Mouse (Mus musculus) neural tube, embryonic 14.5 days (tissue): ENCODE measurements around the gene Nlrx1. TPM values are rescaled to one million over a fixed set of nuclear protein-coding genes. Genes with fewer than 3 reads are reported as not detected.
A peak's percentile ranks its signal among the peaks of the same experiment; 100 is the strongest.

Source experiments
- ATAC-seq: fragments of 200-750 bp; cut with Nextera tagmentation; 2 replicates; pipeline ENCODE4 v1.8.0; 2017; ENCODE audit warnings: low read depth, mild to moderate bottlenecking, moderate TSS enrichment, moderate library complexity
- H3K27ac ChIP-seq: fragments of 300-500 bp; sonication (generic); 2 replicates; pipeline ENCODE4 v1.5.1; 2014; ENCODE audit warnings: low read depth, mild to moderate bottlenecking, control low read depth, low read length, moderate library complexity, mixed read lengths
- H3K27me3 ChIP-seq: fragments of 300-500 bp; sonication (generic); 2 replicates; pipeline ENCODE4 v1.6.1; 2014; ENCODE audit warnings: low read length; ENCODE audit not compliant: control insufficient read depth, insufficient read depth
- H3K36me3 ChIP-seq: fragments of 300-500 bp; sonication (generic); 2 replicates; pipeline ENCODE4 v1.6.1; 2014; ENCODE audit warnings: low read length, mixed read lengths; ENCODE audit not compliant: control insufficient read depth, insufficient read depth
- H3K4me1 ChIP-seq: fragments of 300-500 bp; sonication (generic); 2 replicates; pipeline ENCODE4 v1.6.1; 2014; ENCODE audit warnings: low read length; ENCODE audit not compliant: control insufficient read depth, insufficient read depth
- H3K4me2 ChIP-seq: fragments of 300-500 bp; sonication (generic); 2 replicates; pipeline ENCODE4 v1.6.1; 2014; ENCODE audit warnings: mild to moderate bottlenecking, low read depth, low read length, control low read depth
- H3K4me3 ChIP-seq: fragments of 300-500 bp; sonication (generic); 2 replicates; pipeline ENCODE4 v1.5.1; 2014; ENCODE audit warnings: low read depth, low read length, control low read depth, mixed read lengths
- H3K9ac ChIP-seq: fragments of 300-500 bp; sonication (generic); replicated peaks from 2 replicates; pipeline ENCODE4 v1.6.1; 2014; ENCODE audit warnings: low read depth, mild to moderate bottlenecking, control low read depth, low read length, mixed read lengths
- H3K9me3 ChIP-seq: fragments of 300-500 bp; sonication (generic); 2 replicates; pipeline ENCODE4 v1.6.1; 2016; ENCODE audit warnings: low read length; ENCODE audit not compliant: control insufficient read depth
- WGBS: fragments of 180-500 bp; shearing (Covaris S2); extraction: QIAGEN DNeasy Blood & Tissue Kit; methylation state at CpG from one replicate; pipeline ENCODE4 v1.1.7; 2014; 5-methylcytosine and 5-hydroxymethylcytosine counted together
- polyA plus RNA-seq: library from polyadenylated mRNA; unstranded; fragments of >200 nt; fragmentation: Nextera tagmentation; extraction: Ambion mirVana; gene quantifications from 2 replicates; pipeline ENCODE4 v1.2.1, GENCODE M21; 2014

Nlrx1 gene
- polyA plus RNA-seq: 3.7 and 4.5 TPM in 2 replicates

DNA sequence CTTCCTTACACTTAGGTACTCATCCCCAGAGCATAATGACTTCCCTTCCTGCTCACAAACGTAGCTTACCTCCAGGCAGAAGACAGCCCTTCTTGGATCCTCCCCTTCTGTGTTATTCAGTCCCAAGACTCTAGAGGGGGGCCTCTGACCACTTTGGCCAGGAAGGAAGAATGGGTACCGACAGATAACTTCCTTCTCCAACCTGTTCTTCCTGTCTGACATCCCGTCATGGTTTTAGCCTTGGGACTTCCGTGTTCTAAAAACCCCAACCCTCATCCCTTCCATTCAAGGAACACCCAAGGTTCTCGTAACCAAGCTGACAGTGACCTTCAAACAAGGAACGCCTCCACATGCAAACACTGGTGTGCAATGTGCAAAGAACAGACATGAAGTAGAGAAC is at the start of gene Nlrx1:
TSS of gene Nlrx1 (minus strand) at position 168 of the 400 bp plus-strand sequence.
- H3K9me3 ChIP-seq: no peaks in the 10 kb centered on the region
- H3K27ac ChIP-seq: peak within 1 kb of the TSS; percentile 70
- H3K4me2 ChIP-seq: peak within 1 kb of the TSS; percentile 52
- H3K4me3 ChIP-seq: peak within 1 kb of the TSS; percentile 26
- 82% methylated on average over 6 of the region's 6 CpGs for WGBS
- H3K36me3 ChIP-seq: 0 out of 2 replicates have a peak, but pooled peaks cover 4% of the 10 kb centered on the region
- peaks cover 4% of the 10 kb centered on the region; the same call in 1 of the 2 replicates for H3K4me1 ChIP-seq
- no peak for ATAC-seq
- H3K27me3 ChIP-seq: no peaks in the 10 kb centered on the region
- peak within 1 kb of the TSS; percentile 61 for H3K9ac ChIP-seq

DNA sequence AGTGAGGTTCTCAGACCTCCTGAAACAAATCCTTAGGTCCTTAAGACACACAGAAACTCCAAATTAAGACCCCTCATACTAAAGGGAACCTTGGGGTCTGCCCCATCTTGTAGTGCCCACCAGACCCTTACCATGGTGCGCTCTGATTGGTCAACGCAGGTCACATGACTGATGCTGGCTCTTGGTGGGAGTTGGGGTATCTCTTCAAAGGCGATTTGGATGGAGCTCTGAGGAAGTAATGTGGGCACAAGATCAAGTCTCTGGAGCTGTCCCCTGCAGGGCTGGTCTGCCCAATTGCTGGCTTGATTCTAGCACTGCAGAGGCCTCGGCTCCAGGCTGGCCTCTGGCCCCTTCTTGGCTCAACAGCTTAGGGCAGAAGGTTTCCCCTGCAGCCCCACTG is 49.1 kb upstream of the Nlrx1 start:
- Histone ChIP-seq H3K9ac (no peak overlapping the region), H3K4me1 (peaks cover 23% of the 10 kb centered on the region), H3K4me2 (no peak overlapping the region), H3K27me3 (no peaks in the 10 kb centered on the region), H3K36me3 (peaks cover 23% of the 10 kb centered on the region), H3K27ac (no peak overlapping the region), H3K4me3 (no peak overlapping the region), H3K9me3 (no peaks in the 10 kb centered on the region)
- no peak for ATAC-seq
- WGBS: 68% methylated on average over 4 of the region's 4 CpGs

DNA sequence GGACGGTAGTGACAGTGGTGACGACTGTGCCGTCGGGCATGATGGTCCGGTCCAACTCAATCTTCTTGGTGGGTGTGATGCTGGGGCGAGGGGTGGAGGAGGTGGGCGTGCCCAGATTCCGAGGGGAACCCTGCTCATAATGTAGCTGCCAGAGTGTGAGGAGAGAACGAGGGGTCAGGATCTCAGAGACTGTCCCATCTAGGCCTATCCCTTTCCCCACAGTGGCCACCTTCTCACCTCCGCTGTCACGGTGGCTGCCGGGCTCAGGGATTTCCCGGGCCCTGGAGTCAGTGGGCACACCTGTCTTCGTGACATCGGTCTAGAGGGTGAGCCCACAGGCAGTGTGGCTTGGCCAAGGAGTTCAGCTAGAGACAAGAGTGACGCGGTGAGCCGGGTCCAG is 46.5 kb upstream of the Nlrx1 start:
- H3K27me3 ChIP-seq: no peaks in the 10 kb centered on the region
- H3K27ac ChIP-seq: no peak overlapping the region
- no peak overlapping the region for H3K4me2 ChIP-seq
- H3K4me3 ChIP-seq: no peak overlapping the region
- no peaks in the 10 kb centered on the region for H3K9me3 ChIP-seq
- no peak for ATAC-seq
- WGBS: 96% methylated on average over 18 of the region's 18 CpGs
- peaks cover 20% of the 10 kb centered on the region for H3K4me1 ChIP-seq
- no peak overlapping the region for H3K9ac ChIP-seq
- H3K36me3 ChIP-seq: peaks cover 28% of the 10 kb centered on the region

DNA sequence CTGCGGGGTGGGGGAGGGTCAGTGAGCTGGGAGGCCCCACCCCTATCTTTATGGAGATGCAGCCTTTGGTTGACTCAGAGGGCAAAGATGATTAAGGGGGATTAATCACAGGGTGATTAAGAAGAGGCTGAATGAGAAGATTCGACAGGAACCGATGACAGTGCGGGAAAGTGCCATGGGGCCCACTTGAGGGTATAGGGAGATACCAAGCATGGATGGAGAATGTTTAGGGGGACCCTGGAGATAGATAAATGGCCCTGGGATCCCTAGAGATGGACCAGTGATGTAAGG is 45.8 kb upstream of the Nlrx1 start:
- ATAC-seq: no peak
- H3K36me3 ChIP-seq: peaks cover 28% of the 10 kb centered on the region

DNA sequence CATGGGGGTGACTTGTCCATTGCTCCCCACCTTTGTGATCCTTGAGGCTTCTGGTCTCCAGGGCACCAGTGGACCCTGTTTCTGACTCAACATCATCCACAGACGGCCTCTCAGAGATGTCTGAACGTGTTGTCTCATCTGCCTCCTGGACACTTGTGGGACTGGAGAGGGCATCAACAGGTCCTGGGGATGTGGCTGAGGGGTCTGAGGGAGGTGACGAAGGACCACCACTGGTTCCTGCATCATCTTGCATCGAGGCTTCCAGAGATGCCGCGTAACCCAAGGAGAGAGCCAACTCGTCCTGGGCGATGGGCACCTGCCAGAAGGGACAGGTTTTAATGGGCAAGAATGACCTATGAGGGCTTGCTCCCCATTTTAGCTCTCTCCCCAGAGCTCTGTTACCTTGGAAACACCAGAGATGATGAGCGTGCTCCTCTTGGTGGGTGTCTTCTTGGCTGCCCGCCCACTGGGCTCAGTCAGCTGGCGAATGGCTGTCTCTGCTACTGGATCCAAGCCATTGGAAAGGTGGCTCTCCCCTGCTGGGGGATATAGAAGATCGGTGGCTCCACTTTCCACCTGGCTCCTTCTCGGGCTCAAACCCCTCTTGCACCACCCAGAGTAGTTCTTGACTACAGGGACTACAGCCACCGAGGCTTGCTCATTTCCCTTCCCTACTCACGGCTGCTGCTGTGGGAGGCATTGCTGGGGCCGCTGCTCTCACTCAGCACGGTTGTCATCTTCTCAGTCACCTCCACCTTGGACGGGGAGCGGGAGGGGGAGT is 45.3 kb upstream of the Nlrx1 start:
- Histone ChIP-seq H3K27me3 (no peaks in the 10 kb centered on the region), H3K9ac (no peak overlapping the region), H3K4me3 (no peak overlapping the region), H3K4me2 (no peak overlapping the region), H3K4me1 (peaks cover 14% of the 10 kb centered on the region), H3K27ac (no peak overlapping the region), H3K36me3 (peaks cover 28% of the 10 kb centered on the region), H3K9me3 (no peaks in the 10 kb centered on the region)
- ATAC-seq: no peak
- WGBS: 76% methylated on average over 19 of the region's 19 CpGs

More for the DNA sequence above, 45.8 kb upstream of the Nlrx1 start:
- Histone ChIP-seq H3K27me3 (no peaks in the 10 kb centered on the region), H3K9ac (no peak overlapping the region), H3K4me1 (peaks cover 18% of the 10 kb centered on the region), H3K27ac (no peak overlapping the region), H3K4me3 (no peak overlapping the region), H3K9me3 (no peaks in the 10 kb centered on the region), H3K4me2 (no peak overlapping the region)
- WGBS: 76% methylated on average over 4 of the region's 4 CpGs

DNA sequence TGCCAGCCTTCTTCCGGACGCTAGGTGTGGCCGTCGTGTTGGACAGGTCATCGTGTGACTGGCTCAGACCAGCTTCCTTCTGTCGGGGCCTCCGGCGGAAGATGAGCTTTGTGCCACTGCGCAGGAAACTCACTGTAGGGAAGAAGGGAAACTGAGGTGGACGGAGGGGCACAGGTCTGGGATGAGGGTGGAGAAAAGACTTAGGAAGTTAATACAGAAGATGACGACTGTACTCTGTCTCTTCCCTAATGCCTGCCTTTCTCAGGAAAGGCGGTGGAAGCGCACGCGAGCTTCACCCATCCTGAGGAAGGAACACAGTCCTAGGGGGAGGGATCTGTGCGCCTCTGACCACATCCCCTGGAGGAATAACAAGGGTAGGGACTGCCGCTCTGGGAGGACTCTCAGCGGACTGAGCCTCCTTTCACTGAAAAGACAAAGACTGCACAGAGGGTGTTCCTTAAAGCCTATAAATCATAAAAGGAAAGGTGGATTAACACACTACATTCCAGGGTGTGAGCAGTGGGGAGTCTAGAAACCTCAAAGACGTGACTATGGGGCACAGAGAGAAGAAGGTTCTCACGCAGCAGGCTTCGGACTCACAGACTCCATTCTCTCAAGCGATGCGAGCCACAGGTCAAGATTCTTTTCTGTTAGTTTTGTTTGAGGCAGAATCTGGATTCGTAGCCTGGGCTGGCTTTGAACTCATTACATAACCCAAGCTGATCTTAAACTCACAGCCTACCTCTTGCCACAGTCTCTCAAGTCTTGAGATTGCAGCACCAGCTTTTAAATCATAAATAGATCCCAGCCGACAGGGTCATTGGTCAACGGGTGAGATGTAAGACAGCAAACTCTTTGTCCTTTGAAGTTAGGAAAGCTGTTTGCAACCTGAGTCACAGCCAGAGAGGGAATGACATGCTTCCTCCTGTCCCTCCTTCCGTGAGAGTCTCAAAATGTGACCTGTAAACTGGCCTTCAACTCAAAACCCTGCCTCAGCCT is 43.0 kb upstream of the Nlrx1 start:
- WGBS: 8% methylated on average over 27 of the region's 27 CpGs
- no peak overlapping the region for H3K27ac ChIP-seq
- H3K4me1 ChIP-seq: no peaks in the 10 kb centered on the region; the same call in 1 of the 2 replicates
- no peak overlapping the region for H3K4me3 ChIP-seq
- peaks cover 28% of the 10 kb centered on the region for H3K36me3 ChIP-seq
- H3K4me2 ChIP-seq: no peak overlapping the region
- H3K27me3 ChIP-seq: no peaks in the 10 kb centered on the region
- H3K9me3 ChIP-seq: no peaks in the 10 kb centered on the region
- ATAC-seq: no peak; the same call in 1 of the 2 replicates
- H3K9ac ChIP-seq: peak overlapping the region; percentile 11; the same call in 1 of the 2 replicates

DNA sequence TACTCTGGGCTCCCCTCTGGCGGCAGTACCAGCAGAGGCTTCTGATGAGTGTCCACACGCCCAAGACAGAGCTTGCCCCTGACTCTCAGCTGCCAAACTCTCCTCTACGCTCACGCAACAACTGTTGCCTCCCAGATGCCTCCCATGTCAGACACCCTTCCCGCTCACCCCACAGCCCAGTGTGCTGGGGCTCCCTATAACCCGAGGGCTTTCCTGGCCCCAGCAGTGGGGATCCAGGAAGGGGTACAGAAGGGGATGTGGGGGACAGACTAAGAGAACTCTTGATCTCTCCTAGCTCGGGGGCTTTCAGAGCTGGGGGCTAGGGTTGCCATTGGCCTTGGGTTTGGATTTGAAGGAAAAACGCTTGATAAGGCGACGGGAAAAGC is 42.3 kb upstream of the Nlrx1 start:
- Histone ChIP-seq H3K27me3 (no peaks in the 10 kb centered on the region), H3K4me1 (no peaks in the 10 kb centered on the region; the same call in 1 of the 2 replicates), H3K4me2 (no peak overlapping the region), H3K36me3 (peaks cover 21% of the 10 kb centered on the region), H3K4me3 (no peak overlapping the region), H3K27ac (no peak overlapping the region), H3K9ac (0 out of 2 replicates have a peak overlapping the region, but pooled peaks have one; percentile 11), H3K9me3 (no peaks in the 10 kb centered on the region)
- WGBS: 35% methylated on average over 10 of the region's 10 CpGs
- ATAC-seq: no peak

DNA sequence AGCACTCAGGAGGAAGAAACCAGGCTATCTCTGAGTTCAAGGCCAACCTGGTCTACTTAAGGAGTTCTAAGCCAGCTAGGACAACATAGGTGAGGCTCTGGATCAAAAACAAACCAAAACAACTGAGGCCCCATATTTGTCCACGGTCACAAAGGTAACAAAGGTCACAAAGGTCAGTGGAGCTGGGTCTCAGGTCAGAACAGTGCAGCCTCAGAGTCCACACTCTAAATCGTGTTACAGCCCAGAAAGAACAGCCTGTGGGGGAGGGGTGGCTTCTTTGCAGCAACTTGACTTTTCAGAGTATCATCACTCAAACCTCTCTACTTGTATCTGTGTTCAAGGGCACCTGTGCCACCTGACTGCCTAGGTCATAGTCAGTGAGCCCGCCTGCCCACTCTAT is 41.4 kb upstream of the Nlrx1 start:
- Histone ChIP-seq H3K4me3 (no peak overlapping the region), H3K9ac (no peak overlapping the region), H3K27me3 (no peaks in the 10 kb centered on the region), H3K4me1 (peaks cover 2% of the 10 kb centered on the region), H3K27ac (no peak overlapping the region), H3K4me2 (no peak overlapping the region), H3K9me3 (no peaks in the 10 kb centered on the region), H3K36me3 (peaks cover 13% of the 10 kb centered on the region)
- ATAC-seq: no peak
- WGBS: 64% methylated on average over 3 of the region's 3 CpGs

DNA sequence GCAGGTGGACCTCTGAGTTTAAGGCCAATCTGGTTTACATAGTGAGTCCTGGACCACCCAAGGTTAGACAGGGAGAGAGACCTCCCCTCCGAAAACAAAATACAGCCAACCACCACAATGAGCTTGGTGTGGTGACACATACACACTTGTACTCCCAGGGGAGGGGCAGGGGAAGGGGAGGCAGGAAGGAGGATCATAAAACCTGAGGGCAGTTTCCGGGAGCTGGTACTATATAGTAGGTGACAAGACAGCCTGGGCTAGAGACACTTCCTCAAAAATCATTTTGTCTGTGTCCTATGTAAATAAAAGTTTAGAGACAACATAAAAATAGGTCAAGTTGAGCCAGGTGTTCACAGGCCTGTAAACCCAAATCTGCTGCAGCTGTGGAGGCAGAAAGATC is 38.8 kb upstream of the Nlrx1 start:
- Histone ChIP-seq H3K4me3 (no peak overlapping the region), H3K27ac (no peak overlapping the region), H3K4me1 (peaks cover 10% of the 10 kb centered on the region), H3K27me3 (no peaks in the 10 kb centered on the region), H3K36me3 (peaks cover 12% of the 10 kb centered on the region; the same call in 1 of the 2 replicates), H3K9me3 (no peaks in the 10 kb centered on the region), H3K4me2 (no peak overlapping the region), H3K9ac (no peak overlapping the region)
- no peak for ATAC-seq
- 80% methylated on average over 2 of the region's 2 CpGs for WGBS
